Mouse (Mus musculus): Measurements from ENCODE around the gene Tmem106b. TPM values are rescaled to one million over a fixed set of nuclear protein-coding genes. Genes with fewer than 3 reads are reported as not detected.

Tmem106b gene
- 10 to 100 TPM; 30.7 to 35.2 TPM for polyA plus RNA-seq (2017; shearing (Covaris generic))

DNA sequence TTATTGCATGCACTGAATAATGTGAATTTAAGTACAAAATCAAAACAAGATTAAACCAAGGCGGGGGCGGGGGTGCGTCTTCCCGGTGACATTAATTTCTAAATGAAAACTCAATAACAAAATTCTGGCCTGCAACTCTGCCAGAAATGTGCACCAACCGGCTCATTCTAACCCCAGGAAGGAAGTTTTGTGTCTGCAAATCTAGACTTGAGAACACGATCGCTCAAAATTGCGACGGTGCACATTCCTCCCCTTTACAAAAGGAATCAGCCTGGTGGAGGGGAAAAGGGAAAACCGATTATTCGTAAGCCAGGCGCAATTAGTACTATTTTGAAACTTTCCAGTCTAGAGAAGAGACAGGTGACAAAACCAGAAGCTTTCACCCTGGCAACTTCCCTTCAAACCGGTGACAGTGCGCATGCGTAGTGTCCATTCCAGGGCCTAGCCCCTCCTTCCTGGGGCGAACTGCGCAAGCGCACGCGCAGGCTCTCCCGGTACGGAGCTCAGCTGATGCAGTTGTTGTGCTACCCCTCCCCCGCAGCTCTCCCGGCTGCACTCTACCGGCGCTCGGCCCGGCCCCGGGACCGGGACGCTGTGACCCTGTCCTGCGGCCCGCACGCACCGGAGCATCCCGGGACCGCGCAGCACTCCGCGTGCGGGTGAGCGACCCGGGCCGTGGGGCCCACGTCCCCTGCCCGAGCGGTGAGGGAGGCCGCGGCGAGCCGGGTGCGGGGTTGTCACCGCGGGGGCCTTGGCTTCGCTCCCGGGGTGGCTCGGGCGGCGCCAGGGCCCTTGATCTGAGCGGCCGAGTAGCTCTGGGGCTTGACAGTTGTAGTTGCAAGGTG, at the start of gene Tmem106b:
TSS of gene Tmem106b (plus strand) at position 458 of the 845 bp plus-strand sequence.
- peak; percentile 83 for ATAC-seq

DNA sequence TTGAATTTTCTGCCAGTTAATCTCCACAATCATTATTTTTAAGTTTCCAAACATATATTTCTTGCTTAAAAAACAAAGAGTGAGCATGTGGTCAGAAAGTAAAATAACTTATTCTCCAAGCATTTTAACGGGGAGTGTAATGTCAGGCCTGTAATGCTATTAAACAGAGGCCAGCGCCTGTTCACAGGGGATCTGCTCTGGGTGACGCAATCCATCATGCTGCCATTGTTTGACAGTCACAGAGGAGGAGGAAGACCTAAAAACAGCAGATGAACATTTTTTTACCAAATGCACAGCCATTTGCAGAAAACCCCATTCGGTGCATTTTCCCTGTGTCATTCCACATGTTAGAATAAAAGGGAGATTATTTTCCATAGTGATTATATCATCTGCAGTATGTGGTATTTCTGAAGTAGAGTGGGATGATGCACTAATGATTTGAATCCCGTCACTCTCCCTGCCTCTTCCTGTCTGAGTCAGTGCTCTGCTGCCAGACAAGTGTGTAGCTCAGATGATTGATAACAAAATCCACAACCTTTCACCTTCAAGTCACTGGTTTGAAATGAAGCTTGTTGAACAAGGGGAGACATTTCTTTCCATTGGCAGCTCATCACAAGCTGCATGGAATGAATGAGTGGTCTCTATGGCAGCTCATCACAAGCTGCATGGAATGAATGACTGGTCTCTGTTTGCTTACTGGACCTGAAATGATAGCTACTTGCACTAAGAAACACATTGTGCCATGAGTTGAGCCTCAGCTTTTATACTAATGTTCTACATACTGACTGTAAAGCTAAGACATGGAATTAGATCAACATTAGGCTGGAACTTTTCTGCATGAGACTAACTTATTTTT, 48.1 kb upstream of the Tmem106b start:
- no peak for ATAC-seq

DNA sequence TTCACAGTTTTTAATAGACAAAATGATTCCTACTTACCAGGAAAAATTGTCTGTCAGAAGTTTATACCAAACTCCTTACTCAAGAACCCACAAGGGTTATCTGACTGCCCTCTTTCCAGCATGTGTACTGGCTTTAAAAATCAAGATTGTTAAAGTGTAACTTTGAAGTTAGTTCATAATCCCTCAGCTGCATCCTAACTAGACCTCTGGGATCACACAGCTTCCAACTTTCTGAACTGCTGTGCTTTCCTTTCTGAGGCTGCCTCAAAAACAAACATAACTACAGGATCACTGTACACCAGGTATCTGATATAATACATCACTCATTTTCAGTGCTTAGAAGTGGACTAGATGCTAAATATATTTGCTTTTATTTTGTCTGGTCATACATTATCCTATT, 39.0 kb upstream of the Tmem106b start:
- ATAC-seq = no peak

DNA sequence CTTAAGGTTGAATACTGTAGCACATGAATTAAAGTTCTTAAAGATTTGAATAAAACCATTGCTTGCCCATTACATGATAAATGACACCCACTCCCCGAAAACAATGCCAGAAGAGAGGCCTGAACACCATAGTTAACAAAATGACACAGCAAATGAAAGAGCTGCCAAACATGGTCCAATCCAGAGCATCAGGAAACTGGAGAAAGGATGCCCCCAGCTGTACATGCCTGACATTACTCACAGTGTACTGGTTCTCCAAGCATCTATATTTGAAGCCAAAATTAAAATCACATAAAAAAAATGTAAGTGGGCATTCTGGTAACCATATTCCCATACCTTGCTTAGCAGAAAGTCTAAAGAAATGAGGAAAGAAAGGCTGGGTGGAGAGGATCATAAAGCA, 38.6 kb upstream of the Tmem106b start:
- no peak for ATAC-seq

GRCm38 (mm10) chr6:13052408-13053200, 17.0 kb upstream of the Tmem106b start:
- ATAC-seq = no peak

- peak; percentile 76 for ATAC-seq
These were observed 8.1 kb upstream of the Tmem106b start for GRCm38 (mm10) chr6:13061276-13062039.

DNA sequence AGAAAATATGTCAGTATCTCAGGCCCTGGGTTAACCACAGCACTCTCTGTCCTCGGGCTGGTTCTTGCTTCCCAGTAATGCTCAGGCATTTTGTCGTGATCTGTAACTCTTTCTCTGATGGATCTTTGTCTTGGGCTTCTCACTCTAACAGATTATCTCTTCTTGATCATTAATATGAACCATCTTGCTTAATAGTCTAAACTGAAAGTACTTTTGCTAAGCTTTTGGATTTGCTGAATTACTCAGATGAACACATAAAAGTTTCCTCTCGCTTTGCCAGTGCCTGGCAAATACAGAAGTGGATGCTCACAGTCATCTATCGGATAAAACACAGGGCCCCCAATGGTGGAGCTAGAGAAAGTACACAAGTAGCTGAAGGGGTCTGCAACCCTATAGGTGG, 7.5 kb upstream of the Tmem106b start:
- peak; percentile 64 for ATAC-seq

DNA sequence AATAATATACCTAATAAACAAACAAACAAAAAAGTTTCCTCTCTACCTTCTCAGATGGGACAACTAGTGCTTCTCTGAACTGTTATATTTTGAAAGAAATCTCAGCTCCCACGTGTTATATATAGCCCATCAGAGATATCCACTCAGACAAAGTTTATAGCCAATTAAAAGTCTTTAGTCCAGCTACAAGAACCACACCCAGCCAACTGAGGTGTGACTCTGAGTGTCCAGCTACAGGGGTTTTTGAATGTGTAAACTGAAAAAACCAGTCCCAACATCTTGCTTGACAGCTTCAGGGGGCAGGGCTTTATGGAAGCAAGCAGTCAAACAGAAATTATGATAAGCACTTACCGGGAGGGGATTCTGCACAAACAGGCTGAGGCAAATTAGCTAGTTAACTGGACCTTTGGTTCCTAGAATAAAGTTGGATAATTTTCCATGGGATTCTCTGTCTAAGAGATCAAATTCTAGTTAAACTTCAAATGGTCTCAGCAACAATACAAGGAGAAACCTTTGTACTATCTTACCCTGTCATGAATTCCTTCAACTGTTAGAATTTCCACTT, 6.8 kb upstream of the Tmem106b start:
- ATAC-seq = no peak

- peak; percentile 38 for ATAC-seq
These were observed 527 bp downstream of the Tmem106b start for GRCm38 (mm10) chr6:13070147-13070425.

DNA sequence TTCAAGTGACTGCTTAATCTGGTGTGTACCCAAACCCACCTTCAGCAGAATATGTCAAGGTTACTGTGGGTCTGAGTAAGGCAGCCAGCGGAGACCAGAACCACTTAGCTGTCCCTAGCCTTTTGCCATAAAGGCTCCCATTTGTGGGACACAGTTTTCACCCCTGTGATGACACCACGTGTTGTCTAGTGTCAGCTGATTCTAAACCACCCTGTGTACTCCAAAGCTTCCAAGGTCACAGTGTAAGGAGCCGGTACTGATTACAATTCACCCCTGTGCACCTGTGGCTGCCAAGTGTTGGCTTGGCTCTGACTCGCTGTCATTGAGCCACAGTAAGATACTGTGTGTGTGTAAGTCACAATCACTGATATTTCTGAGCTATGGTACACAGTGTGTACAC, 926 bp downstream of the Tmem106b start:
- ATAC-seq = peak; percentile 4

DNA sequence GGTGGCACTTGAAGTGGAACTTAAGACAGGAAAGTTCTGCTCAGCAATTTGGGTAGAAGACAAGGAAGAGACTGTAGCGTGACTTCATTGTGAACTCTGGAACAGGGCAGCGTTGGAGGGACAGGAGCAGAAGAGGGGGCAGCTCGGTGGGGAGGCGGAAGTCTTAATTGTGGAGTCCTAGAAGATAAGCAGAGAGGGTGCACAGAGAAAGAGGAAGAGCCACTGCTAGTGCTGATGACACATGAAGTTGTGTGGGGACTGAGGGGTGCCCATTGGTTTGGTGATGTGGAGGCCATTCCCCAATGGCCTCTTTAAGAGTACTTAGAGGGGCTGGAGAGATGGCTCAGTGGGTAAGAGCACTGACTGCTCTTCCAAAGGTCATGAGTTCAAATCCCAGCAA, 3.5 kb downstream of the Tmem106b start:
- ATAC-seq = no peak

DNA sequence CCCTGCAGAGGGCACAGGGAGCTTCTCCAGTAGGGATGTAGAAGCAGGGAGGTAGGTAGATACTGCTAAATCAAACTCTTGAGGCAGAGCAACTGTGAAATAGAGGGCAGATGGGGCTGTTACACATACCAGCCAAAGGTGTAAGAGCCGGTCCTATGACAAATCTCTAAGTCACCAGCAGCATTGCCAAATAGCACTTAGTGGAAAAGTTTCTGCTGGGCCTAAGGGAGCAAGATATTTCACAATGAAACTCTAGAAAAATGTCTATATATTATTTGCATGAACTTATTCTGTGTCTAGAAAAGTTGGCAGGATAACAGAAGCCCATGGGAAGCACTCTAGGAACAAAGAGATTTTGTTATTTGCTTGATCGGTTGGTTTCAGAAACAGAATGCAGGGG, 4.3 kb downstream of the Tmem106b start:
- ATAC-seq = no peak

- no peak for ATAC-seq
These were observed 13.3 kb downstream of the Tmem106b start for GRCm38 (mm10) chr6:13082881-13083280.

- no peak for ATAC-seq
These were observed 27.3 kb downstream of the Tmem106b start for GRCm38 (mm10) chr6:13096656-13097435.

DNA sequence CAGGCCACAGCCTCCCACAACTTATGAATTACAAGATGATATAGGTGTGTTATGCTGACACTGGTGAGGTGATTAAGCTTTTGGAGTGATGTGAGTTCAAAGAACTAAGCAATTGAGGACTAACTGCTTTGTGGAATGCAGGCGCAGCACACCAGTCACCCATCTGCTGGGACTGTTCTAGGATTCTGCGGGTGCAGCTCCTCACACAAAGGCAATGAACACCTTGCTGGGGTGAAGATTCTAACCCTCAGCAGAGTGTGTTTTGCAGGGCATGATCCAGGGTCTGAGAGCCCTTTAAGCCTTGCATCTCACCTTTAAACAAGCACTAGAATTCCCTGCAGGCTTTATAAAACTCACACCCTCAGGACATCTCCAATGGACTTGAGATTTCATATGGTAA, 30.6 kb downstream of the Tmem106b start:
- no peak for ATAC-seq

- ATAC-seq = no peak
These were observed 39.1 kb downstream of the Tmem106b start for GRCm38 (mm10) chr6:13108662-13109061.

DNA sequence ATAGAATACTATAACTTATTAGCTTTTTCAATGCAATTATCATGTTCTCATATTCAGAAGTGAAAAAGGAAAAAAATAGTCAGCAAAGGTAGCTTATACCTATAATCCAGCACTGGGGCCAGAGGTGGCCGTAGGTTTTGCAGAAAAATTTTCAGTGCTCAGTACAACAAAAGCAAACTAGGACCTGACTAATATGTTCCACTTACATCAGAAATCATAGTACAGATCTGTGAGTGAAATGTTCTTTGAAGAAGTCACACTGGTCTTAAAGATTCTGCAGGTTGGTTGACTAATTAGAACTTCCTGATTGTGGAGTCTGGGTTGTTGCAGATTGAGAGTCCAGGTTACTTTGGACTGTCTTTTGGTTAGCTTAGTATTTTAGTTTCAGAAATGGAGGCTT, 67.7 kb downstream of the Tmem106b start:
- ATAC-seq = peak; percentile 68

All from CD4-positive, CD25-positive, alpha-beta regulatory T cell, adult 4 months (primary cell).